Mouse (Mus musculus) lung, postnatal 25 days (tissue): ENCODE data around the gene 2810004N23Rik.

ENCODE experiments used
- DNase-seq: peaks from one replicate; pipeline ENCODE4 v3.0.0; 2022; ENCODE audit warnings: low spot score

The 2810004N23Rik gene

GRCm38 (mm10) chr8:124862321-124863162 is at the start of gene 2810004N23Rik, which contains the start of gene Gnpat:
2810004N23Rik (minus strand) TSS chr8:124863120.
Gnpat (plus strand) TSS chr8:124863033.
- DNase-seq, result peak; percentile 90

GRCm38 (mm10) chr8:124911938-124912872 is 49.3 kb upstream of the 2810004N23Rik start:
- peak; percentile 26 for DNase-seq

- DNase-seq, result no peak
These were observed 47.4 kb upstream of the 2810004N23Rik start for GRCm38 (mm10) chr8:124910349-124910748.

- DNase-seq, result no peak
These were observed 47.0 kb upstream of the 2810004N23Rik start for GRCm38 (mm10) chr8:124909936-124910335.

- DNase-seq, result no peak
These were observed 42.6 kb upstream of the 2810004N23Rik start for GRCm38 (mm10) chr8:124905482-124905881.

GRCm38 (mm10) chr8:124903198-124903597 is 40.3 kb upstream of the 2810004N23Rik start:
- no peak for DNase-seq

- no peak for DNase-seq
These were observed 35.5 kb upstream of the 2810004N23Rik start for GRCm38 (mm10) chr8:124898251-124898905.

GRCm38 (mm10) chr8:124897386-124898250 is 34.7 kb upstream of the 2810004N23Rik start, which contains the start of the genes Exoc8 and Sprtn:
Exoc8 (minus strand) TSS chr8:124897705.
Sprtn (plus strand) TSS chr8:124897886.
- peak; percentile 96 for DNase-seq

- DNase-seq, result peak; percentile 91
These were observed 33.9 kb upstream of the 2810004N23Rik start for GRCm38 (mm10) chr8:124896632-124897385.

GRCm38 (mm10) chr8:124896010-124896631 is 33.2 kb upstream of the 2810004N23Rik start:
- no peak for DNase-seq

GRCm38 (mm10) chr8:124892596-124892995 is 29.7 kb upstream of the 2810004N23Rik start:
- no peak for DNase-seq

GRCm38 (mm10) chr8:124888385-124888784 is 25.5 kb upstream of the 2810004N23Rik start:
- DNase-seq, result no peak

- DNase-seq, result no peak
These were observed 16.1 kb upstream of the 2810004N23Rik start for GRCm38 (mm10) chr8:124878946-124879526.

- DNase-seq, result no peak
These were observed 15.2 kb upstream of the 2810004N23Rik start for GRCm38 (mm10) chr8:124878141-124878540.

- DNase-seq, result peak; percentile 53
These were observed 9.8 kb upstream of the 2810004N23Rik start for GRCm38 (mm10) chr8:124872690-124873089.

- no peak for DNase-seq
These were observed 9.2 kb upstream of the 2810004N23Rik start for GRCm38 (mm10) chr8:124872081-124872480.

- no peak for DNase-seq
These were observed 8.6 kb upstream of the 2810004N23Rik start for GRCm38 (mm10) chr8:124871474-124871873.

GRCm38 (mm10) chr8:124869708-124870107 is 6.8 kb upstream of the 2810004N23Rik start:
- no peak for DNase-seq

GRCm38 (mm10) chr8:124867126-124867525 is 4.2 kb upstream of the 2810004N23Rik start:
- no peak for DNase-seq
